Mouse (Mus musculus): ENCODE measurements around the gene Zbtb3. TPM values are rescaled to one million over a fixed set of nuclear protein-coding genes. Genes with fewer than 3 reads are reported as not detected.
A peak's percentile ranks its signal among the peaks of the same experiment; 100 is the strongest.
"Not testable (repeated sequence)": the region's sequence is repeated elsewhere in the genome, so short reads cannot be mapped to it uniquely, and the experiment has no call there.

Gene Zbtb3
- total RNA-seq, 2 experiments from 2014 or later, result 6.7 to 7.0 TPM

DNA sequence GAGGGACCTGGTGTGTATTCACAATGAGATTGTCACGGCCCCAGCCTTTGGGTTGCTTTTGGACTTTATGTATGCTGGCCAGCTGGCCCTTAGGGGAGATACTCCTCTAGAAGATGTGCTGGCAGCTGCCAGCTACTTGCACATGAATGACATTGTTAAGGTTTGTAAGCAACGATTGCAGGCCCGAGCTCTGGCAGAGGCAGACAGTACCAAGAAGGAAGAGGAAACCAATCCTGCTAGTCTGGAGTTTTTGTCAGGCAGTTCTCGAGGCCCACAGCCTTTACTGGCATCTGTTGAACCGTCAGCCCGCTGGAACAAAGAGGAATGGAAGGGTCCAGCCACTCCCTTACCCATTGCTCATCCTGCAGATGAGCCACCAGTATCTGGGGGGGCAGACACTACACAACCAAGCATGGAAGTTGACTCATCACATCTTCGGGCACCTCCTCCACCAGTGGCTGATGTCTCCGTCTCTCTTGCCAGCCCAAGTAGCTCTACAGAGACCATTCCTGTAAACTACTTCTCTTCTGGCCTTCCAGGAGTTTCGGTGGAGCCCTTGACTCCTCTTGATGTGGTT, 937 bp downstream of the Zbtb3 start:
- no peak for DNase-seq (ENCODE audit: low spot score in 2 of 2)

- DNase-seq (ENCODE audit: low spot score in 2 of 2), result no peak
These were observed 1.7 kb downstream of the Zbtb3 start for GRCm38 (mm10) chr19:8803879-8804660.

- DNase-seq (ENCODE audit: low spot score in 2 of 2), result no peak
These were observed 4.5 kb downstream of the Zbtb3 start for GRCm38 (mm10) chr19:8806810-8807209.

DNA sequence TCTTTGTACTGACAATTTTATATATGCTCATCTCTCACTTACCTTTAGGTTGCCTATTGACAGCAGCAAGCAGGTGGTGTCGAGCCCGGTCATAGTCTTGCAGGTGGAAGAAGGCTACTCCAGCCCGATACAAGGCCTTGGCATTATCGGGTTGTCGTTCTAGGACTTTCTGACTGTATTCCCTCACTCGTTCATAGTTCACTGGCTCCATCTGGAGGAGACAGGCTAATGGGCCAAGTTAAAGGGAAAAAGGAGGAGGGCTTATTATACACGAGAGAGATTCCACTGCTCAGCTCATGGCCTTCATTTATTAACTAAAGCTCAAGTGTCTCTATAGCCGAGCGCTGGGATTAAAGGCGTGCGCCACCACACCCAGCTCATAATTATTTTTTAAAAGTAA, 13.5 kb downstream of the Zbtb3 start:
- DNase-seq (ENCODE audit: low spot score in 2 of 2), result no peak

GRCm38 (mm10) chr19:8817001-8817400, 14.6 kb downstream of the Zbtb3 start:
- DNase-seq (ENCODE audit: low spot score in 2 of 2), result no peak

DNA sequence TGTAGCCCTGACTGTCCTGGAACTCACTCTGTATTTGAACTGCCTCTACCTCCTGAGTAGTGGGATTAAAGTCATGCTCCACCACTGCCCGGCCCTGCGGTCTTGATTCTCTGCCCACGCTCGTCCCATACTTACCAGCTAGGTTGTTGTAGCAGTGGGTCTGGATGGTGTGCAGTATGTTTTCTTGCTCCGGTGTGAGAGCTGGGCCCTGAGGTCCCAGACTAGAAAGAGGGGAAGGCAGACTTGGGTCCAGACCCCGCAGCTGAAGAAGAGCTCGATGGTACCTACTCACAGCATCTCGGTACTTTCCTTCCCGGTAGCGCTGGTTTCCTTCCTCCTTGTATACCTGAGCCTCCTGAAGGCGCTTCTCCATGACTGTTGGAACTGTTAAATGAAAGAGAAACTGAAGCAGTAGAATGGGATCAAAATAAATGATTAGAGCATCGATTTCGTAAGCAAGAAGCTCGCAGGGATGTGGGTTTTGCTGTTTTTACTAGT, 16.0 kb downstream of the Zbtb3 start:
- no peak for DNase-seq (ENCODE audit: low spot score in 2 of 2)

DNA sequence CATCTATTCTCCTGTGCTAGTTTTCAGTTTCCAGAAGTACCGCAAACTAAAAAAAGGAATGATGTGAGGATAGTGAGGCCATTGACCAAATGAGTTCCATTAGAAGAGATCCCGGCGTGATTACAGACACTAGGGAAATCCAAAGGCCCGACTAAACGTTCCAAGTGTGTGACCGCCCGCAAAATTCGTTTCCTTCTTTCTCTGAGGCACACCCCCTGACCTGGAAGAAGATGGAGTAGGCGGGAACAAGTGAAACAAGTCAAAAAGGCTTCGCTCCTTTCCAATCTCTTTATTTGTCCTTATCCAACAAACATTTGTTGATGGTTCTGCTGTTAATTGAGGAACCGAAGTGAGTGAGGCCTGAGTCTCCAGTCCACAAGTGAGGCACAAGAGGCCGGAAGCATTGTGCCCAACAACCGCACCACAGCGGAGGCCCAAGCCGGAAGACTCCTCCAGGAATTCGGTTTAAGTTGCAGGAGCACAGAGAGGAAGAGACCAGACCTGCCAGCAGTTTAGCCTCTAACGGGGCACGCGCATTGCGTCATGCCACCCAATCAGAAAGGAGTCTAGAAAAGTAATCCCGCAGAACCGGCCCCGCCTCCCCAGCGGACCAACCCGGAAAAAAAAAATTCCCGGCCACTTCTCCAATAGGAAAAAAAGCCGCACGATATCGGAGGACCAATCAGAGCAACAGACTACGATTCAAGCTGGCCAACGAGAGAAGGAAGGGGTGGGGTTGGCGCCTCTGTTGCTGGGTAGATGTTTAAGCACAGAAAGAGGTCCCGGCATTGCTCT, 16.6 kb downstream of the Zbtb3 start, which contains the start of gene Ttc9c:
Gene Ttc9c, minus strand, starts transcription at position 533 of the 795 bp plus-strand sequence.
- DNase-seq (ENCODE audit: low spot score in 2 of 2), result peak; percentile 98

DNA sequence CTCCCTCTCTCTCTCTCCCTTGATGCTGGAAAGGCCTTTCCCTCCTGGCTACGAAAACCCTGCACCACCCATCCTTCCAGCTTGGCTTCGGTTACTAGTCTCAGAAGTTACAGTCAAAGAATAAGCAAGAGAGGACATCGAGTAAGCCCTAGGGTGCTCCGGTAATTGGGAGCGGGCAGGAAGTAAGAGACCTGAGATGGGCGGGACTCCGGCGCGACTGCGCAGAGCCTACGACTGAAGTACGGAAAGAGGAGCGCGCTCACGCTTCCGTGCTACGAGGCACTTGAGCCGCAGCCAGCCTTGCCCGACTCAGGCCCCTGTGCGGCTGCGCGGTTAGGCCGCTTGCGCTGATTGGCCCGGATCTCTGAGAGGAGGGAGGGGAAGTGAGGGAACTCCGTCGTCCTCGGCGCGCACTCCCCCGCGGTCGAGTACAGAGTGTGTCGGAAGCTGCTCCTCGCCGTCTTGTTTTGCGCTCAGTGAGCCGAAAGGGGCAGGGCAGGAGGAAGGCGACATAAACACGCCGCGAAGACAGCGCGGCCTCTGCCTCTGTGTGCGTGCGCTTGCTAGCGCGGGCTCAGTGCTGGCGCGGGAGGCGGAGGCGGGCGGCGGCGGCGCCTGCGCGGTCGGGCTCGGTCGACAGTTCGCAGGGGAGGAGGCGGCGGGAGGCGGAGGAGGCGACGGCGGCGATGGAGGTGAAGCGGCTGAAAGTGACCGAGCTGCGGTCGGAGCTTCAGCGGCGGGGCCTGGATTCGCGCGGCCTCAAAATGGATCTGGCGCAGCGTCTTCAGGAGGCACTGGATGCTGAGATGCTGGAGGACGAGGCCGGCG, 17.5 kb downstream of the Zbtb3 start, which contains the start of gene Hnrnpul2:
Gene Hnrnpul2, plus strand, starts transcription at position 415 of the 828 bp plus-strand sequence.
- DNase-seq (ENCODE audit: low spot score in 2 of 2), result peak; percentile 99

GRCm38 (mm10) chr19:8820424-8820956, 18.1 kb downstream of the Zbtb3 start:
- DNase-seq (ENCODE audit: low spot score in 2 of 2), result peak in 1 of 2 experiments; percentile 51

DNA sequence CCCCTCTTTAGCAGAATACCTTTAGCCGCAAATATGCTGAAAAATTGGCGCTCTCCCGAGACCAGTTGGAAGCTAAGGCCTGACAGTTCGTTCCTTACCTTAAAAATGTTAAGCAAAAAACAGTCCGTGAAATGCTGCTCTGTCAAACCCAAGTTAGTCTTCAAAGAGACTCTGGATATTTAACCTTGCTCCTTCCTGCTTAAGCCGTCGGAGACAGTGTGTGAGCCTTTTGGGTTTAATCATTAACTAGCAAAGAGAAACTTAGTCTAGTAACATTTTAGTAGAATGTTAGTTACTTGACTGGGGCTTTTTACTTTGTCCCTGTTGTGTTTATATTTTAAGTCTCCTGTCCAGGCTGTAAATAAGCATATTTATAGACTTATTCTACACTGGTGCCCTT, 18.8 kb downstream of the Zbtb3 start:
- DNase-seq (ENCODE audit: low spot score in 2 of 2), result no peak

DNA sequence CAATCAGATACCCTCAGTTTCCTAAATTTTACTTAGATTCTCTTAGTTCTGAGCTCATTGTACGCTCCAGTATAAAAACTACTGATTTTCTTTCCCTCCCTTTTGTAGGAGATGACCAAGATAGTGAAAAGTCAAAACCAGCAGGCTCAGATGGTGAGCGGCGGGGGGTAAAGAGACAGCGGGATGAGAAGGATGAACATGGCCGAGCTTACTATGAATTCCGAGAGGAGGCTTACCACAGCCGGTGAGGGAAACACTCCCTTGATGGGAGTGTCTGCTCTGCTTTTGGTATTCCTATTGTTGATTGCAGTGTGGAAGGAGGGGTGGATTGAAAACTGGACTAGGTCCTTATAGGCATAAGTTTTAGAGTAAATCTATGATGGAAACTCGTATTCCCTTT, 20.3 kb downstream of the Zbtb3 start:
- no peak for DNase-seq (ENCODE audit: low spot score in 2 of 2)

- DNase-seq (ENCODE audit: low spot score in 2 of 2), result no peak
These were observed 27.3 kb downstream of the Zbtb3 start, which contains the start of gene AC129217.1 for GRCm38 (mm10) chr19:8829660-8830059. TSS of gene AC129217.1 (plus strand) at chr19:8829773.

GRCm38 (mm10) chr19:8830664-8831063, 28.3 kb downstream of the Zbtb3 start:
- peak in 1 of 2 experiments; percentile 34 for DNase-seq (ENCODE audit: low spot score in 2 of 2)

GRCm38 (mm10) chr19:8831262-8831661, 28.9 kb downstream of the Zbtb3 start:
- no peak for DNase-seq (ENCODE audit: low spot score in 2 of 2)

DNA sequence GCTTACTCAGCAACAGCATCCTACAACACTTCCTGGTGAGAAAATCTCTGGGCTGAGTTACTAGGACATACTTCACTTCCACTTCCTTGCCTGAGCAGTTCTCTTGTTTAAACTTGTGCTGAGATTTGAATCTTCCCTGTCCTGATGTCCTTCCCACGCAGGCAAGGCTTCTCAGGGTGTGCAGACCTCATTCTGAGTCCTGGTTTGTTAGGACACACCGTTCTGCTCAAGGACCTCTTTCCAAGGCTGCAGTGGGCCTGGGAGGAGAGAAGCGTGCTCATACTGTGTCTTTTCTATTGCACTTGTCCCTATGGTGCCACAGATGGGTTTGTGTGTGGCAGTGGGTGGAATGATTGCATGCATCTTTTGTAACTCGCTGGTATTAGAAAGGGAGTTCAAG, 30.6 kb downstream of the Zbtb3 start:
- DNase-seq (ENCODE audit: low spot score in 2 of 2), result peak in 1 of 2 experiments; percentile 66

DNA sequence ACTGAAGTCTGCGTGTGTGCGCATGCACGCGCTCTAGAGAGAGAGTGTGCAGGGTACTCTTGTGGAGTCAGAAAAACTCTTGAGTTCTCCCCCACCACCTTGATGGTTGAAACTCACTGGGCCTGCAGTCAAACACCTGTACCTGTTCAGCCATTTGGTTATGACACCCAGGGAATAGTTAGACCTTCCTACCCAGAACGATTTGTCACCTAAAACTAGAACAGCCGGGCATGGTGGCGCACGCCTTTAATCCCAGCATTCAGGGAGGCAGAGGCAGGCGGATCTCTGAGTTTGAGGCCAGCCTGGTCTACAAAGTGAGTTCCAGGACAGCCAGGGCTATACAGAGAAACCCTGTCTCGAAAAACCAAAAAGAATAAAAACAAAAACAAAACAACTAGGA, 34.0 kb downstream of the Zbtb3 start:
- not testable (repeated sequence) for DNase-seq (ENCODE audit: low spot score in 2 of 2)

- DNase-seq (ENCODE audit: low spot score in 2 of 2), result peak; percentile 82 to 93
These were observed 35.0 kb downstream of the Zbtb3 start, which contains the start of gene Bscl2 for GRCm38 (mm10) chr19:8837251-8837791. TSS of gene Bscl2 (plus strand) at chr19:8837467.

- peak in 1 of 2 experiments; percentile 50 for DNase-seq (ENCODE audit: low spot score in 2 of 2)
These were observed 35.8 kb downstream of the Zbtb3 start for GRCm38 (mm10) chr19:8838041-8838730.

Measured in layer of hippocampus, adult 18-20 months (tissue).